ENCODE assay signal across 8 mouse cellular contexts in the genomic region with DNA sequence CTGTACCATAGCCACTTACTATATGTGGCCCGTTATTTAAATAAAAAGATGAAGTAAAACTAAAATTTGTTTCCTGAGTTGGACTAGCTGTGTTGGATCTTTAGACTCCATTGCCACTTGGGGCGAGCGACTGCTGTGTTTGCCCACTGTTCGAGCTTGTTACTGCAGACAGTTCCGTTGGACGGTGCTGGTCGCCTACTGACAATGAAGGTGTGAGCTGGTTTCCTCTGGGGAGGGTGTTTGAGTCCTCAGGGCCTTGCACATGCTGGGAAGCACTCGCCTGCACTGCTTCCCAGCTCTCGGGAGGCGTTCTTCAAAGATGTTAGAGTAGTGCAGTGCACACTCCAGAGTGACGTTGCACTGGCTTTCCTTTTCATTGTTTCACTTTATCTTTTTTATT. TPM values are rescaled to one million over a fixed set of nuclear protein-coding genes. Genes with fewer than 3 reads are reported as not detected.
DNase-seq lines count a peak whose midpoint lies in the region; ATAC-seq and TF ChIP-seq lines count a peak whose summit lies in the region.

No protein-coding gene starts in this region.

- no peak for TF ChIP-seq POLR2A in spleen, adult 2 months (IDR thresholded peaks at IDR 0.05; ENCODE audit: low read depth, low read length)

- H3K9ac ChIP-seq in forebrain, embryonic 13.5 days: peak overlapping the region; percentile 34; the same call in 1 of the 2 replicates
- H3K9ac ChIP-seq in forebrain, embryonic 16.5 days (replicated peaks; ENCODE audit: low read depth, low read length): no peak overlapping the region
- H3K9ac ChIP-seq in intestine, embryonic 15.5 days: peak overlapping the region; percentile 4
- no peak overlapping the region; the same call in 1 of the 2 replicates for H3K9ac ChIP-seq in midbrain, embryonic 13.5 days (replicated peaks)

- DNase-seq in spleen, adult 2 months (ENCODE audit: low read depth in 1 of 2, low spot score in 2 of 2): peak in 1 of 2 experiments; percentile 23
- no peak for DNase-seq in spleen, adult 12 weeks (ENCODE audit: low spot score)
- DNase-seq in adrenal gland, postnatal 4 days (ENCODE audit: low spot score in 2 of 2): no peak
- DNase-seq in testis, postnatal 14 days (ENCODE audit: low spot score): no peak

- H3K27me3 ChIP-seq in forebrain, embryonic 13.5 days: no peaks in the 10 kb centered on the region
- no peaks in the 10 kb centered on the region for H3K27me3 ChIP-seq in forebrain, embryonic 16.5 days (replicated peaks; ENCODE audit: control insufficient read depth, insufficient read depth, low read length)
- no peaks in the 10 kb centered on the region for H3K27me3 ChIP-seq in spleen, adult 2 months (ENCODE audit: control insufficient read depth, insufficient read depth, low read length)
- H3K27me3 ChIP-seq in intestine, embryonic 15.5 days (replicated peaks): no peaks in the 10 kb centered on the region
- no peaks in the 10 kb centered on the region for H3K27me3 ChIP-seq in midbrain, embryonic 13.5 days

- 65% methylated on average over 11 of the region's 11 CpGs for WGBS in forebrain, embryonic 13.5 days
- 56% methylated on average over 11 of the region's 11 CpGs for WGBS in forebrain, embryonic 16.5 days
- WGBS in spleen, adult 2 months: 4% methylated on average over 11 of the region's 11 CpGs
- 29% methylated on average over 11 of the region's 11 CpGs for WGBS in intestine, embryonic 15.5 days
- 70% methylated on average over 11 of the region's 11 CpGs for WGBS in midbrain, embryonic 13.5 days

- no peaks in the 10 kb centered on the region for H3K36me3 ChIP-seq in forebrain, embryonic 13.5 days (ENCODE audit: poor library complexity, severe bottlenecking)
- H3K36me3 ChIP-seq in forebrain, embryonic 16.5 days (ENCODE audit: control insufficient read depth, insufficient read depth): no peaks in the 10 kb centered on the region
- H3K36me3 ChIP-seq in spleen, adult 2 months (ENCODE audit: control insufficient read depth, insufficient read depth, low read length): no peaks in the 10 kb centered on the region
- H3K36me3 ChIP-seq in intestine, embryonic 15.5 days: no peaks in the 10 kb centered on the region
- no peaks in the 10 kb centered on the region for H3K36me3 ChIP-seq in midbrain, embryonic 13.5 days

- no peak overlapping the region for H3K4me3 ChIP-seq in forebrain, embryonic 13.5 days
- no peak overlapping the region for H3K4me3 ChIP-seq in forebrain, embryonic 16.5 days (replicated peaks; ENCODE audit: low read length)
- H3K4me3 ChIP-seq in spleen, adult 2 months (ENCODE audit: extremely low read depth, insufficient read depth, insufficient read length): peak overlapping the region; percentile 31; the same call in 1 of the 2 replicates
- H3K4me3 ChIP-seq in intestine, embryonic 15.5 days (replicated peaks): peak overlapping the region; percentile 6
- H3K4me3 ChIP-seq in midbrain, embryonic 13.5 days (replicated peaks): no peak overlapping the region

- no peaks in the 10 kb centered on the region for H3K9me3 ChIP-seq in forebrain, embryonic 13.5 days (replicated peaks)
- no peaks in the 10 kb centered on the region for H3K9me3 ChIP-seq in forebrain, embryonic 16.5 days (ENCODE audit: control insufficient read depth, low read length)
- no peaks in the 10 kb centered on the region for H3K9me3 ChIP-seq in intestine, embryonic 15.5 days
- no peaks in the 10 kb centered on the region for H3K9me3 ChIP-seq in midbrain, embryonic 13.5 days

- TF ChIP-seq CTCF in spleen, adult 2 months (IDR thresholded peaks at IDR 0.05; ENCODE audit: extremely low read depth, insufficient read depth, insufficient read length, insufficient replicate concordance): no peak

- peak overlapping the region; percentile 95 for H3K4me2 ChIP-seq in forebrain, embryonic 13.5 days
- no peak overlapping the region; the same call in 1 of the 2 replicates for H3K4me2 ChIP-seq in forebrain, embryonic 16.5 days (ENCODE audit: low read length)
- peak overlapping the region; percentile 83 for H3K4me2 ChIP-seq in intestine, embryonic 15.5 days (replicated peaks)
- H3K4me2 ChIP-seq in midbrain, embryonic 13.5 days (replicated peaks): peak overlapping the region; percentile 76

- peaks cover 36% of the 10 kb centered on the region for H3K4me1 ChIP-seq in forebrain, embryonic 13.5 days
- peaks cover 31% of the 10 kb centered on the region for H3K4me1 ChIP-seq in forebrain, embryonic 16.5 days (replicated peaks; ENCODE audit: control insufficient read depth, insufficient read depth, low read length)
- H3K4me1 ChIP-seq in spleen, adult 2 months (ENCODE audit: control insufficient read depth, insufficient read depth, insufficient read length): peaks cover 35% of the 10 kb centered on the region
- H3K4me1 ChIP-seq in intestine, embryonic 15.5 days (replicated peaks): peaks cover 26% of the 10 kb centered on the region
- peaks cover 36% of the 10 kb centered on the region for H3K4me1 ChIP-seq in midbrain, embryonic 13.5 days (replicated peaks)

- H3K27ac ChIP-seq in forebrain, embryonic 13.5 days: no peak overlapping the region
- no peak overlapping the region for H3K27ac ChIP-seq in forebrain, embryonic 16.5 days (ENCODE audit: low read length)
- peak overlapping the region; percentile 44 for H3K27ac ChIP-seq in spleen, adult 2 months (ENCODE audit: insufficient read depth, low read length)
- peak overlapping the region; percentile 66; the same call in 1 of the 2 replicates for H3K27ac ChIP-seq in intestine, embryonic 15.5 days
- 0 out of 2 replicates have a peak overlapping the region, but pooled peaks have one; percentile 25 for H3K27ac ChIP-seq in midbrain, embryonic 13.5 days

- no peak for ATAC-seq in forebrain, embryonic 13.5 days
- no peak for ATAC-seq in forebrain, embryonic 16.5 days
- ATAC-seq in intestine, embryonic 15.5 days: no peak
- ATAC-seq in midbrain, embryonic 13.5 days: no peak

RNA-seq across cellular contexts. Expression of a gene that starts 3.7 kb away (rescaled TPM):
- polyA plus RNA-seq in forebrain, embryonic 13.5 days (2015; fragmentation: Nextera tagmentation; extraction: Ambion mirVana): 367 and 371 TPM in 2 replicates
- polyA plus RNA-seq in forebrain, embryonic 16.5 days (2015; fragmentation: Nextera tagmentation; extraction: Ambion mirVana): 413 and 455 TPM in 2 replicates
- 186 and 302 TPM in 2 replicates for polyA plus RNA-seq in spleen, adult 2 months (2012; rRNA removed)
- polyA plus RNA-seq in intestine, embryonic 15.5 days (2015; fragmentation: Nextera tagmentation; extraction: Ambion mirVana): 518 and 584 TPM in 2 replicates
- 384 and 393 TPM in 2 replicates for polyA plus RNA-seq in midbrain, embryonic 13.5 days (2015; fragmentation: Nextera tagmentation; extraction: Ambion mirVana)
- 100 to 1,000 TPM; 198 to 205 TPM for total RNA-seq in adrenal gland, postnatal 4 days (2021)

RNA-seq across cellular contexts. Expression of a gene that starts 38.7 kb away (rescaled TPM):
- not detected in 2 replicates for polyA plus RNA-seq in forebrain, embryonic 13.5 days (2015; fragmentation: Nextera tagmentation; extraction: Ambion mirVana)
- 0.20 TPM in 1 of 2 replicates, not detected in the other for polyA plus RNA-seq in forebrain, embryonic 16.5 days (2015; fragmentation: Nextera tagmentation; extraction: Ambion mirVana)
- polyA plus RNA-seq in spleen, adult 2 months (2012; rRNA removed): 0.08 and 0.14 TPM in 2 replicates
- 3.1 and 3.3 TPM in 2 replicates for polyA plus RNA-seq in intestine, embryonic 15.5 days (2015; fragmentation: Nextera tagmentation; extraction: Ambion mirVana)
- 0.24 and 0.31 TPM in 2 replicates for polyA plus RNA-seq in midbrain, embryonic 13.5 days (2015; fragmentation: Nextera tagmentation; extraction: Ambion mirVana)
- under 1 TPM in 1 of 2 experiments, not detected in 1; 0.28 TPM for total RNA-seq in adrenal gland, postnatal 4 days (2021)

RNA-seq across cellular contexts. Expression of a gene that starts 44.9 kb away (rescaled TPM):
- 195 and 211 TPM in 2 replicates for polyA plus RNA-seq in forebrain, embryonic 13.5 days (2015; fragmentation: Nextera tagmentation; extraction: Ambion mirVana)
- 216 and 225 TPM in 2 replicates for polyA plus RNA-seq in forebrain, embryonic 16.5 days (2015; fragmentation: Nextera tagmentation; extraction: Ambion mirVana)
- polyA plus RNA-seq in spleen, adult 2 months (2012; rRNA removed): 102 and 119 TPM in 2 replicates
- polyA plus RNA-seq in intestine, embryonic 15.5 days (2015; fragmentation: Nextera tagmentation; extraction: Ambion mirVana): 225 and 244 TPM in 2 replicates
- polyA plus RNA-seq in midbrain, embryonic 13.5 days (2015; fragmentation: Nextera tagmentation; extraction: Ambion mirVana): 198 and 203 TPM in 2 replicates
- total RNA-seq in adrenal gland, postnatal 4 days (2021): 100 to 1,000 TPM; 175 to 177 TPM

RNA-seq across cellular contexts. Expression of a gene that starts 45.1 kb away (rescaled TPM):
- polyA plus RNA-seq in forebrain, embryonic 13.5 days (2015; fragmentation: Nextera tagmentation; extraction: Ambion mirVana): 94.5 and 96.1 TPM in 2 replicates
- 98.4 and 105 TPM in 2 replicates for polyA plus RNA-seq in forebrain, embryonic 16.5 days (2015; fragmentation: Nextera tagmentation; extraction: Ambion mirVana)
- 27.5 and 33.8 TPM in 2 replicates for polyA plus RNA-seq in spleen, adult 2 months (2012; rRNA removed)
- 120 and 127 TPM in 2 replicates for polyA plus RNA-seq in intestine, embryonic 15.5 days (2015; fragmentation: Nextera tagmentation; extraction: Ambion mirVana)
- polyA plus RNA-seq in midbrain, embryonic 13.5 days (2015; fragmentation: Nextera tagmentation; extraction: Ambion mirVana): 81.5 and 92.2 TPM in 2 replicates
- total RNA-seq in adrenal gland, postnatal 4 days (2021): 10 to 100 TPM; 72.1 to 72.4 TPM

RNA-seq across cellular contexts. Expression of a gene that starts 45.2 kb away (rescaled TPM):
- not detected in 2 replicates for polyA plus RNA-seq in forebrain, embryonic 13.5 days (2015; fragmentation: Nextera tagmentation; extraction: Ambion mirVana)
- not detected in 2 replicates for polyA plus RNA-seq in forebrain, embryonic 16.5 days (2015; fragmentation: Nextera tagmentation; extraction: Ambion mirVana)
- polyA plus RNA-seq in spleen, adult 2 months (2012; rRNA removed): 0.18 and 0.27 TPM in 2 replicates
- not detected in 2 replicates for polyA plus RNA-seq in intestine, embryonic 15.5 days (2015; fragmentation: Nextera tagmentation; extraction: Ambion mirVana)
- polyA plus RNA-seq in midbrain, embryonic 13.5 days (2015; fragmentation: Nextera tagmentation; extraction: Ambion mirVana): not detected in 2 replicates
- total RNA-seq in adrenal gland, postnatal 4 days (2021): not detected

Comparison
In these comparisons a context has a peak if more than half of its experiments do, and no peak if none do; other contexts are left out.
1. H3K9ac ChIP-seq: peak in forebrain, embryonic 13.5 days (single experiment) and intestine, embryonic 15.5 days (single experiment); none in forebrain, embryonic 16.5 days (single experiment) and midbrain, embryonic 13.5 days (single experiment).
2. H3K27ac ChIP-seq: peak in spleen, adult 2 months (single experiment), intestine, embryonic 15.5 days (single experiment) and midbrain, embryonic 13.5 days (single experiment); none in forebrain, embryonic 13.5 days (single experiment) and forebrain, embryonic 16.5 days (single experiment).
3. H3K4me3 ChIP-seq: peak in spleen, adult 2 months (single experiment) and intestine, embryonic 15.5 days (single experiment); none in forebrain, embryonic 13.5 days (single experiment), forebrain, embryonic 16.5 days (single experiment) and midbrain, embryonic 13.5 days (single experiment).